Mouse (Mus musculus) left cerebral cortex, postnatal 4 days (tissue): ENCODE results near the gene Tfap4. TPM values are rescaled to one million over a fixed set of nuclear protein-coding genes. Genes with fewer than 3 reads are reported as not detected.

Source experiments
- DNase-seq: peaks from one replicate; pipeline ENCODE4 v3.0.0-alpha.2; 2022
- intact Hi-C: fragments of 180-260 bp; cut with DNase I; formaldehyde crosslinking; loops from one replicate; pipeline ENCODE4 v1.15.1; 2025
- total RNA-seq, 2 experiments: library from RNA; stranded (reverse); gene quantifications; 2 replicates each; pipeline ENCODE4 v1.2.3; 2021

The Tfap4 gene
- total RNA-seq, result 10 to 100 TPM; 13.0 to 13.4 TPM

DNA sequence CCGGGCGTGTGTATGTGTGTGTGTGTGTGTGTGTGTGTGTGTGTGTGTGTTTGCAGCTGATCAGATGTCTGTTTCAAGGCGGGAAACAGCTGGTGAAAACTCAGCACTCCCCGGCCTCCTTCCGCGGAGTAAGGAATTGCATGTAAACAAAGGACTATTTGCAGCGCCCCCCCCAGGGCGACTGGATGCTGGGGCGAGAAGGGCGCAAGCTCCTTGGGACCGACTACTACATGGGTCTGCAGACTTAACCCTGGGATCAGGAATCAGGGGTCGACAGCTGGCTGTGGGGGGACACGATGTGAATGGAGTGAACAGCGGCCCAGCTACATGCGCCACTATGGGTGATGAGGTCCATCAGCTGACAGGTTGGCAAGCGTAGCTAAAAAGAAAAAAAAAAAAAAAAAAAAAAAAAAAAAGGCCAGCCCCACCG lies at the start of gene Tfap4:
TSS of gene Tfap4 (minus strand) at position 140 of the 430 bp plus-strand sequence.
- peak; percentile 89 for DNase-seq
- intact Hi-C loops, result no loop called here

DNA sequence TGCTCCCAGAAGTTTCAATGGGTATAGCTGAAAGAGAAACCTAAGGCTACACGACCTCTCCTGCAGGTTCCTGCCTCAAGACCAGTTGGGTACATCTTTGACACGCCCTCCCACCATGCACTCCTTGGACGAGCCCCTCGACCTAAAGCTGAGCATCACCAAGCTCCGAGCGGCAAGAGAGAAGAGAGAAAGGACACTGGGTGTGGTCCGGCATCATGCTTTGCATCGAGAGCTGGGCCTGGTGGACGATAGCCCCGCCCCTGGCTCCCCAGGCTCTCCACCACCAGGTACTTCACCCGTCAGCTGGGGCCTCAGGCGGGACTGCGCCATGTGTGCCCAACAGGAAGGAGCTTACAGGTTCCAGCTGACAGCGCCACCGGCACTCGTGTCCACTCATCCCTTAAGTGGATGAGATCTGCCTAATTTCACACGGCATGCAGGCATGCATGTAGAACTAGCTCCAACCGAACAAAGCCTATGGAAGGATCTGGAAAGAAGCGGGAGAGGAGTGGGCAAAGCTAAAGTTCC lies 48.9 kb upstream of the Tfap4 start:
- DNase-seq, result no peak
- intact Hi-C loops, result loop anchor here (5.0 to 10.0 kb wide), 2 partner anchors 41 to 304 kb away; no protein-coding TSS in a partner anchor

DNA sequence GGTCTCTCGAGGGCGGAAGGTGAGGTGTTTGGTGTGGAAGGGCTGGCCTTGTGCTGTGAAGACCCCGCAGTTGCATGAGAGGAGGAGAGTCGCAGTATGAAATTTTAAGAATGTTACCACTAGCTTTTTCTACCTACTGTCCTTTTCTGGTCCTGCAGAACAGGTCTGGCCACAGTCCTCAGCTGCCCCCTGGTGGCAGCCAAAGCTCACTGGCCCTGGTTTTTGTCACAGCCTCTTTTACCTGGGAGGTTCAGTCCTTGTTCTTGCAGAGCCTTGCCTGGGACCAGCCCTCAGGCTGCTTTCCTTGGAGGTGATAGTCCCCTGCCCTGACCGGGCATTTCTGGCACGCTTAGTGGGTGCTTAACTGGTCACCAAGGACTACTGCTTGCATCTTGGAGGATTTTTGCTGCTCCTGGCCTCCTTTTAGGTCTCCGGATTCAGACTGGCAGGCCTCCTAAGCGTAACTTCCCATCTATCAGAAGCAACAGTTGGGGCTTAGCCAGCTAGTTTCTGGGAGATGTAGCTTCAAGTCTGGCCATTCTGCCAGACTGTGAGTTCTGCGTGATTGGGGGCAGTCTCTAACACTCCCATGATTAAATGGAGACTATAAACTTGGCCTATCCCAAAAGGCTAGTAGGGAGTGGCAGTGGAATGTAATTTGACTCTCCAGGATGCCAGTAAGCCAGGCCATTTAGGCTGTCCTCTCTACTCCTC lies 48.3 kb upstream of the Tfap4 start:
- DNase-seq, result peak; percentile 83
- intact Hi-C loops, result loop anchor here (5.0 to 10.0 kb wide), 2 partner anchors 41 to 303 kb away; no protein-coding TSS in a partner anchor

DNA sequence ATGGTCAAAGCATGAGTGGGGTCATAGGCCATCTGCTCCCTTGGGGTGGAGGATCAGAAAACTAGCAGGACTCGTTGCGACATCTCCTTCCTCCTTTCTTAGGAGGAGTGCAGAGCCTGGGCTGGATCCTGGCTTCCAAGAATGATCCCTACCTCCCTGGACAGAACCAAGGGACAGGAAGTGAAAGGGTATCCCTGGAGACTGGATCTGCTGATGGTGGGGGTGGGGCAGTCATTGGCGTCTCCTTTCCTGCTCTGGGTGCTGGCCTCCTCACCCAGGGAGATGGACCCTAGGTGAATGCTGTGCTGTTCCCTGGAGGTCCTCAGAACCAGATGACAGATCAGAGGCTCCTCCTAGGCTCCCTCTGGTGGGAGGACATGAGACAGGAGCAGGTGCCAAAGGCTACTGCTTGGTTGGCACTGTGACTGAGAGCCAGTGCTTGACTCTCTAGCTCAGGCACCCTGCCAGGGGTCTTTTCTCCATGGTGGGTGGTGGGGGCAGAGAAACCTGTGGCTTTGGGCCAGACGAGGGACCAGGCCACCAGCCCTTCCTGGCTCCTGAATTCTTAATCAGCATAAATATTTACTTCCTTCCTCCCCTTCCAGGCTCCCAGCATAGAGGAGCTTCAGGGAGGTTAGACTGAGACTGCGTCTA lies 46.9 kb upstream of the Tfap4 start:
- DNase-seq, result peak; percentile 82
- intact Hi-C loops, result loop anchor here (5.0 to 10.0 kb wide), 2 partner anchors 39 to 302 kb away; no protein-coding TSS in a partner anchor

DNA sequence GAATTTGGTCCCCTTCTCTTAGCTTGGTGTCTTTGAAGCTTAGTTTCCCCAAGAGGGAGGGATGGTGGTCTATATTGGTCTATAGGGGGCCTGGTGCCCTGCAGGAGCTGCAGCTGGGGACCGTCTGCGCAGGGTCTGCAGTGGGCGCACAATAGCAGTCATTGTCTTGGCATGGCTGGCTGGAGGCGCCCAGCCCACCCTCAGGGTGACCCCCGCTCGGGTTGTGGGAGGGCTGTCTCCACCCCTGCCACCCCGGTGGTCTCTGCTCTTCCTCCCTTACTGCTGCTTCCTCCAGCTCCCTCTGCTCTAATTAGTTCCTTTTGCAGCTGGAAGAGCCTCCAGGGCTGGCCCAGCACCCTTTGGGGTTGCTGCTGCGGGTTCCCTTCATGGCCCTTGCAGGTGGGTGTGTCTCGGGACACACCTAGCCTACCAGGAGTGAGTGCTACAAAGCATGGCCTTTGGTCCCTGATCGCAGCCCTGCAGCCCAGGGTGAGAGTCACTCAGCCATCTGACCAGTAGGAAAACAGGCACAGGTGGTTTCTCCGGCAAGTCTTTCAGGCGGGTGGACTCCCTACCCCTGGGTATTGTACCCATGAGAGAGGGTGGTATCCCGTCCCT lies 46.0 kb upstream of the Tfap4 start:
- intact Hi-C loops, result loop anchor here (5.0 to 10.0 kb wide), 2 partner anchors 38 to 301 kb away; no protein-coding TSS in a partner anchor
- DNase-seq, result no peak

DNA sequence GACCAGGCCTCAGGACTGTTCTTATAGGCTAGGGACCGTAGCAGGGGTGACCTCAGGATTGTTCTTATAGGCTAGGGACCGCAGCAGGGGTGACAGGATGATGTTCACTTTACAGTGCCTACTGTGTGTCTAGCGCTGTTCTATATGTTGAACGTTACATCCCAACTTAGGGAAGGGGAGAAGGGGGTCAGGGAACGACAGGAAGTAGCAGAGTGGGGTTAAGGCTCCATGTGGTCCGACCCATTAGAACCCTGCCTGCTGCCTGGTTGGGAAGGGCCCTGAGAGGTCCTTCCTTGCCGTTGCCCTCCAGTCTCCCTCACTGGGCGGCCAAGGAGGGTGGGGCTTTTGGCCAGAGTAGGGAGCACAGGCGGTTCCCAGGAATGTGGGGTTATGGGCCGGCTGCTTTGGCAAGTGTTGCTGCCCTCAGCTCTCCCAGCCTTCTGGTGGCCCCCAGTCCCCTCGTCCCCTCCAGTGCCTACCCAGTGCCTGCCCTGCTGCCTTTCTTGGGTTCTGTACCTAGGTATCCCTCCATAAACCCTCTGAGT lies 44.7 kb upstream of the Tfap4 start:
- DNase-seq, result no peak
- intact Hi-C loops, result loop anchor here (10.0 kb wide), 1 partner anchor 300 kb away; no protein-coding TSS in a partner anchor

DNA sequence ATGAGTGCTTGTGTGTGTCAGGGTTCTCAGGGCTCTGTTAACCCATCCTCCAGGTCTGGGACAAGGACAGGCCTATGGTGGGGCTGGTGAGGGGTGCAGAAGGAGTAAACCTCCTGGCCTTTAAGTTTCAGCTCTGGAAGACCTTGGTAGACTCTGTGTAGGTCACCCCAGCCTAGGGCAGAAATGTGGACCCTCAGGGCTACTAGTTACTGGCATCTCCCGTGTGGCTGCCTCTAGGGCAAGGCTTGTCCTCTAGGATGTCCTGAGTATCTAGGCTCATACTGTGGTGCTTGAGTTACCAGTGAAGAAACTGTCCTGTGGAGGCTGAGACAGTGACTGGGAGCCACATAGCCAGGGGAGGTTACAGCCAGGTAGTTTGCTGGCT lies 43.8 kb upstream of the Tfap4 start:
- DNase-seq, result no peak
- intact Hi-C loops, result loop anchor here (10.0 kb wide), 1 partner anchor 299 kb away; no protein-coding TSS in a partner anchor

DNA sequence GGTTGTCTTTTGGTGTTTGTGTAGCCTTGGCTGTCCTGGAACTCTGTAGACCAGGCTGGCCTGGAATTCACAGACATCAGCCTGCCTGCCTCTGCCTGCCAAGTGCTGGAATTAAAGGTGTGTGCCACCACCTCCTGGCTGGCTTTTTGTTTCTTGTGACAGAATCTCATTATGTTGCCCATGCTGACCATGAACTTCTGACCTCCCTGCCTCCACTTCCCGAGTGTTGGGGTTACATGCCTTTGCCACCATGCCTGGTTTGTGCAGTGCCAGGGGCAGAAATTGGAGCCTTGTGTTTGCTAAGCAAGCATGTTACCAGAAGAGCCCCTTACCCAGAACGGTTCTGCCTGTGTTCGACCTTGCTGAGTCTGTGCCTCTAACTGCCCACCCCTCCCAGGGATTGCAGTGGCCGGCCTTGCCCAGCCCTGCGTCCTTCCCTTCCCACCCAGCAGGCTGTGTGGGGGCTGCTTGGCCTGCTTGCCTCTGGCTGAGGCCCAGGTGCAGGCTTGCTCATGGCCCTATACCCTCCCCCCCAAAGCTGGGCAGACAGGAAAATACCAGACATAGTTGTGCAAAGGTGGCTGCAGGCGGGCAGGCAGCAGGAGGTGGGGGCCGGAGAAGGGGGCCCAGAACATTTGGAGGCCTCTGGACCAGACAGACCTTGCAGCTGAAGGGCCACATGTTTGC lies 43.3 kb upstream of the Tfap4 start:
- no peak for DNase-seq
- intact Hi-C loops, result loop anchor here (10.0 kb wide), 1 partner anchor 298 kb away; no protein-coding TSS in a partner anchor

DNA sequence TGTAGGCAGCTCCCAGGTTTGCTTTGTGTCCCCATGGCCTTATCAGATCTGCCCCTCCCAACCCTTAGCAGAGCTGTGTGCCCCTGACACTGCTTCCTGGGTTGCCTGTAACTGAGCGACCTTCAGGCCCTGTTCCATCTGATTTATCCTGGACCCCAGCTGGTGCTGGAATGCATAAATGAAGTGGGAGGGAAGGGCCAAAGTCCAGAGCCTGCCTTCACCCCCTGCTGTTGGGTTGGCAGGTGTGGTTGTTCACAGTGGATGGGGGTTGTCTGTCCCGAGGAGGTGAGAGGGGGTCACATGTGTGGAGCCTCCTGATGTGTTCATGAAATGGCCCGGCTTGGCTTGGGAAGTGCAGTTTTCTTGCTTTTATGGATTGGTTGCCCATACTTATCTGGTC lies 42.5 kb upstream of the Tfap4 start:
- DNase-seq, result no peak
- intact Hi-C loops, result loop anchor here (10.0 kb wide), 1 partner anchor 297 kb away; no protein-coding TSS in a partner anchor

DNA sequence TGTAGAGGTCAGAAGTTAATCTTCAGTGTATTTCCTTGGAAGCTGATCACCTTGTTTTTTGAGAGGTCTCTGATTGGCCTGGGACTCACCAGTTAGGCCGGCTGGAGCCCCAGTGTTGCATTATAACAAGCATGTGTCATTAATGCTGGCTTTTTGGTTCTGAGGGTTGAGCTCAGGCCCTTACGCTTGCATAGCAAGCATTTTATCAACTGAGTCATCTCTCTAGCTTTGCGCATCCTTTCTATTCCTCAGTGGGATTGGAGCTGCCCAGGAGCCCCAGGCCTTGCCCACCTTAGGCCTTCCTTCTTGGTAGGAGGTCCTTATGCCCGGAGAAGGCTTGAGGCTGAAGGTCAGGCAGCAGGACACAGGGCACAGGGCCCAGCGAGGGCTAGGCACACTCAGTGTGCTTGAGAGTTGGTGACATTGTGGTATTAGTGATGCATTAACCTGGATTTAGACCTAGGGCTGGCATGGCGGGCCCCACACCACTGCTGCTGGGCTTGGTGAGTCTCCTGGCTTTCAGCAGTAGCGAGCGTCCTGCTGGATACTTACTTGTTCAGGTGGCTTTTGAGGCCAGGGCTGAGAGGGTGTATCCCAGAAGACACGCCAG lies 41.2 kb upstream of the Tfap4 start:
- no peak for DNase-seq
- intact Hi-C loops, result loop anchor here (10.0 kb wide), 1 partner anchor 296 kb away; no protein-coding TSS in a partner anchor

DNA sequence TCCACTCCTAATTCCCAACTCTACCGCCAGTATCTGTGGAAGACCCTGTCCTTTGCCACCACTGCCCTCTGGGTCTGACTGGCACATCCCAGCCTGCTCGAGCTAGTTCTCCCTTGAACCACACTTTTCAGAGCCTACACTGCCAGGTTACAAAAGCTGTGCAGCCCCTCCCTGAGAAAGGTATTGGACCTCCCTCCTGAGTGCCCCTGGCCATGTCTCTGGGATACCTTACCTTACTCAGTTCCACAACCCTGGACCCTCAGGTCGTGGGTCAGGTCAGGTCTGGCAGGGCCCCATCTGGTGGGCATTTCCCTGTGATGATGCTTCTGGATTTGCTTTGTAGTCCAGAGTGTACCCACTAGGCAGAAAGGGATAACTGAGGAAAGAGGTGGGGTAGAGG lies 40.0 kb upstream of the Tfap4 start:
- no peak for DNase-seq
- intact Hi-C loops, result loop anchor here (10.0 kb wide), 1 partner anchor 295 kb away; no protein-coding TSS in a partner anchor

DNA sequence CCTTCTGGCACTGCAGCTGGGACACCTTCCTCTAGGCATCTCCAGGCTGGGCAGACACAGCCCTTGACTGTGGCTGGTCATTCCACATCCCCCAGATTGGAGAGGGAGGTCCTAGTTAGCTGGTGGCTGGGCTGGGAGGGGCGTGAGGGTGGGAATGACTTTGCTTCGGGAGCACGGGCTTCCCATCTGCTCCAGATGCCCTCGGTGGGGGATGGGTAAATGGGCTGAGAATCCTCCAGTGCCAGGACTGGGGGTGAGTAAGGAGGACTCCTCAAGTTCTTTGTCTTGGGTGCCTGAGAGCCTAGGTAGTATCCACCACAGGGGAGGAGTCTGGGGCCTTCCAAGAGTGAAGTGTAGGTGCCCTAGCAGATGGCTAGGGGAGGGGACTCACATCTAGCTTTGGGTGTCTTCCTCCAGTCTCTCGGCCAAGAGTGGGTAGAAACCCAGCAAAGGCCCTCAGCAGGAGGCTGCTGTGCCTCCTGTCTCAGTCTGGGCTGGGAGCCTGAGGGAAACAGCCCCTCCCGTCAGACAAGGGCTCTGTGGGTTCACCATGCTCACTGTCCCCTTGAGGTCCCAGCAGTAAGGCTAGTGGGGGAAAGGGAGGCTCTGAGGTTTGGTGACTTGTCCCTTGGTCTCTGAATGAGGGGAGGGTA lies 39.4 kb upstream of the Tfap4 start:
- intact Hi-C loops, result no loop called here
- peak; percentile 74 for DNase-seq

DNA sequence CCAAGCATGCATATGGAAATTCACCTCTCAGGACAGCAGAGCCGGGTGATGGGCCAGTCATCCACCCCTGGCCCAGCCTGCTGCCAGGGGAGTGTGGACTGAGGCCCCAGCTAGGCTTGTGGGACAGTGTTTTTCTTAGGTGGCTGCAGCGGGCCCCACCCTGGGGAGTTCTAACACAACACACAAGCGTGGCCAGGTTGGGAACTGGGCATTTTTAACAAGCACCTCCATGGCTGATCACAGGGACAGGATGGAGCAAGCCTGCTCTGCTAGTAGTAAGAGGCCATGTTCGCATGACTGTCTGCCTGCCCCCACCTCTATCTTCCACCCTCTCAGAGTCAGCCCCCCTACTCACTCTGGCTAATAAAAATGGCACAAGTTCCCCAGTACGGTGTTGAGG lies 38.4 kb upstream of the Tfap4 start:
- no peak for DNase-seq
- intact Hi-C loops, result no loop called here

DNA sequence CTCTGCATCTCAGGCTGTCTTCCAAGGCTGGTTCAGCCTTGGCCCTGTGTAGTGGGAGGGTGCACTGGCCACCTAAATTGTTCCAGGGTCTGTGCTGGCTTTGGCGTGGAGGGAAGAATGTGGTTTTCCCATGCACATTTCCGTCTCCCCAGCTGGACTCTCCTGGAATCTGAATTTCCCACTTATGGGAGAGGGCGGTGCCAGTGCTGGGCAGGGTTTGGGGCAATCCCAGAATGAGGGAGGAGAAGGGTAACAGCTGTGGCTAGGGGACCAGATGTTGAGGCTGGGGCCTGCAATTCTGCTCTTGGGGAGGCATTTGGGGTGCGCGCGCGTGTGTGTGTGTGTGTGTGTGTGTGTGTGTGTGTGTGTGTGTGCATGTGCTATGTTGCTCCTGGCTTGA lies 37.6 kb upstream of the Tfap4 start:
- DNase-seq, result no peak
- intact Hi-C loops, result no loop called here

DNA sequence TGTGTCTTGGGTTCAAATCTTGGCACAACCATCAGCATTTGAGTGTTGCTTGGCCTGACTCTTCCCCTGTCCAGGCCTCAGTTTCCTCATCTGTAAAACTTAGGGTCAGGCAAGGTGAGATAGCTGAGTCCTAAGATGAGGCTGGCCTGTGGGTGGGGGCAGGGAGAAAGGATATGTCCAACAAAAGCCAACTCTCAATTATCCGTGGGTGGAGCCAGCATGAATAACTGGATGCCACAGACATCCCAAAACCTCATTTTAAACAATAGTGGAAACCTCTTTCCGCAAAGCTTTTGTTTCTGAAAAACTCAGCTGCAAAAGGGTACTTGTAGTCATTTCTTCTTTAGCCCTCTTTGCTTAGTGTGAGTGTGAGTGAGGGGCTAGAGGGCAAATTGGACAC lies 37.2 kb upstream of the Tfap4 start:
- no peak for DNase-seq
- intact Hi-C loops, result no loop called here

DNA sequence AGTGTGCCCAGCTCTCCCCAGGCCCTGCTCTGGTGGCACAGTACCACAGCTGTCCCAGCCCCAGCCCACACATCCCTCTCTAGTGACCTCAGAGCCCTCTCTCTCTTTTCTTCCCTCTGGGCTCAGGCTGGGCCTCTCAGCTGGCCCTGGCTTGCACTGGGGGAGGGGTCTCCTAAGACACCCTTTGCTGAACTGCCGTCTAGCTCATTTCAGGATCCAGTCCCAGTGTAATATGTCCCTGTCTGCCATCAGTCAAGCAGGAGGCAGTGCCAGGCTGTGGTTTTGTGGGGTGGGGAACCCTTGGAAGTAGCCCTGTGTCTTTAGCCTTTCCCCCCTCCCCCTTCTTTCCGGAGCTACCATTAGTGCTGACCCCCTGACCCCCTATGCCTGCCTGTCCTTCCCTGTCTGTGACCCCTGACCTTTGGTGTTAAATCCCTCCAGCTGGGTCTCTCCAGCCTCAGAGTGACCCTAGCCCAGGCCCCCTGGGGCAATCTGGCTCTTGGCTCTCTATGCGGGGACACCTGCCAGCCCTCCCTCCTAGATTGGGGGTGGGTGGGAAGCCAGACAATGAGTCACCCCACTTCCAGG lies 36.6 kb upstream of the Tfap4 start:
- intact Hi-C loops, result no loop called here
- DNase-seq, result no peak

DNA sequence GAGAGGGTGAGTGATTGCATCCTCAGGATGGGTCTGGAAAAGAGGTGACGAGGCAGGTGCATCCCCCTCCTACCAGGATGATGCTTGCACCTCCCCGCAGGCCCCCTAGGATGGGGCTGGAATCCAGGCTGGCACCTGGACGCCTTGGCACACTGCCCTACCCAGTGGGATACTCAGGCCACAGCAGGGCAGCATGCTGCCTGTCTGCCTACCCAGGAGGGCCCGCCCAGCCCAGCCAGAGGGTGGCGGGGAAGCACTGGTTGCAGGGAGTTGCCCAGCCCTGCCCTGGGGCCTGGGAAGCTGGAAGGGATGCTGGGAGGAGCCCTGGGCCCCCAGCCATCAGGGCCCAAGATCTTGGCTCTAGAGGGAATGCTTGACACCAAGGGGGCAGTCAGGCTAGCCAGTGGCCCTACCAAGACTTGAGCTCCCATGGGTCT lies 35.9 kb upstream of the Tfap4 start:
- DNase-seq, result peak; percentile 53
- intact Hi-C loops, result no loop called here

DNA sequence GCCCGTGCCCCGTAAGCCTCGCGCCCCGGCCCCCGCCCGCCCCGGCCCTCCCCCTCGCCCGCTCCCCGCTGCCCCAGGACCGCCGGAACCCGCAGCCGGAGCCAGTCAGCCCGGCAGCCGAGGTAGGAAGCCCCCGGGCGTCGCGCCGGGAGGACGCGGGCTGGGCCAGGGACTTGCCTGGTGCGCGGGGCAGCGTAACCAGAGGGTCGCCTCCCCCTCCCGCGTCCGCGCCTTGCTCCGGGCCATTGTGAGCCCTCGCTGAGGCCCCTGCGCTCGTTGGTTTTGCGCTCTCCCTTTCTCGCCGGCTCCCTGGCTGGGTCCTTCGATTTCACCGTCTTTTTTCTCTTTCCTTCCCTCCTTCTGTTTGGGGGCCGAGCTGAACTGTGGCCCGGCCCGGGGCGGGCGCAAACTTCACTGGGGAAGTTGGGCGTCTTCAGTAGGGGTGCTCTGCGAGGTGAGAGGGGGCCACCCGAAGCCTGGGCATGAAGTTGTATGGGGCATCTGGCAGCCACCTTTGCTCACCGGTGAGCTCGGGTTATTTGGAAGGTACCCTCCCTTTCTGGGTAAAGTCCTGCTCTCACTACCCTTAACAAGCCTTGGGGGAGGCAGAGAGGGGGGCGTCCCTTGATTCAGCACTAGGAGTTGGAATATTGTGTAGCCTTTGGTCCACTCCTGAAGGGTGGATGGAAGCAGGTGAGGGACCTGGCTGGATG lies 35.3 kb upstream of the Tfap4 start:
- DNase-seq, result peak; percentile 49
- intact Hi-C loops, result no loop called here
